Mouse (Mus musculus): ENCODE data around the gene Npsr1. TPM values are rescaled to one million over a fixed set of nuclear protein-coding genes. Genes with fewer than 3 reads are reported as not detected.
A peak's percentile ranks its signal among the peaks of the same experiment; 100 is the strongest.

The Npsr1 gene
- polyA plus RNA-seq, 1 experiment from 2014 or later, result 2.1 TPM

- no peak for DNase-seq (ENCODE audit: low spot score)
Observed at GRCm38 (mm10) chr9:24099631-24100030, 1.8 kb downstream of the Npsr1 start.

GRCm38 (mm10) chr9:24119423-24119822 lies 21.6 kb downstream of the Npsr1 start:
- 44% methylated on average over 4 of the region's 4 CpGs for WGBS
- Histone ChIP-seq H3K4me1 (replicated peaks; ENCODE audit: insufficient read depth, low read length) (no peaks in the 10 kb centered on the region), H3K4me2 (ENCODE audit: low read length) (no peak overlapping the region), H3K27me3 (ENCODE audit: insufficient read depth, low read length) (no peaks in the 10 kb centered on the region), H3K9me3 (replicated peaks; ENCODE audit: low read length) (no peaks in the 10 kb centered on the region), H3K9ac (ENCODE audit: low read depth, low read length) (no peak overlapping the region), H3K36me3 (ENCODE audit: insufficient read depth, low read length) (no peaks in the 10 kb centered on the region), H3K4me3 (replicated peaks; ENCODE audit: low read depth, low read length) (no peak overlapping the region), H3K27ac (no peak overlapping the region)
- ATAC-seq (replicated peaks; ENCODE audit: low FRiP score, low read depth) (peak; percentile 57), DNase-seq (ENCODE audit: low spot score) (peak; percentile 74)
- peak; percentile 83 for TF ChIP-seq CTCF (IDR thresholded peaks at IDR 0.05; ENCODE audit: low read depth)

More at GRCm38 (mm10) chr9:24099631-24100030, 1.8 kb downstream of the Npsr1 start:
- Histone ChIP-seq H3K4me2 (ENCODE audit: low read length) (no peak overlapping the region), H3K36me3 (ENCODE audit: insufficient read depth, low read length) (no peaks in the 10 kb centered on the region), H3K9me3 (replicated peaks; ENCODE audit: low read length) (no peaks in the 10 kb centered on the region), H3K9ac (ENCODE audit: low read depth, low read length) (no peak overlapping the region), H3K4me1 (replicated peaks; ENCODE audit: insufficient read depth, low read length) (no peaks in the 10 kb centered on the region), H3K27me3 (ENCODE audit: insufficient read depth, low read length) (no peaks in the 10 kb centered on the region), H3K27ac (no peak overlapping the region), H3K4me3 (replicated peaks; ENCODE audit: low read depth, low read length) (no peak overlapping the region)
- no peak for ATAC-seq (replicated peaks; ENCODE audit: low FRiP score, low read depth)
- no peak for TF ChIP-seq CTCF (IDR thresholded peaks at IDR 0.05; ENCODE audit: low read depth)
- whole genome bisulfite sequencing, result 83% methylated on average over 4 of the region's 4 CpGs

DNA sequence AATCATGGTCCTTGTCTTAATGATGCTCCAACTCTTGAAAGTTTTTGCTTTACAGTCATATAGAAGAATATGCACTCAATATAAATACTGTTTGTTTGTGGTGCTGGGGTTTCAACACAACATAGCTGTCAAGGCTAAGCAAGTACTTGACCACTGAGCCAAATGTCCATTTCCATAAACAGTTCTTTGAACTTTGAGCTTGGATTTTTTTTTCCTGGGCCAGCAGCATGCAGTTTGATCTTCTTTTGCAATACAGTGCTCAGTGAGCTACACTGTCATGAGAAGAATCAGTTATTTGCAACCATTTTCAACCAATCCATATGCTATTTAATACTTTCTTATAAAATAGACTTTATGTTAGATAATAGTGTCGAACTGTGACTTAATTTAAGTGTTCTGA lies 35.3 kb downstream of the Npsr1 start:
- Histone ChIP-seq H3K4me2 (ENCODE audit: low read length) (no peak overlapping the region), H3K4me1 (replicated peaks; ENCODE audit: insufficient read depth, low read length) (no peaks in the 10 kb centered on the region), H3K9ac (ENCODE audit: low read depth, low read length) (no peak overlapping the region), H3K9me3 (replicated peaks; ENCODE audit: low read length) (no peaks in the 10 kb centered on the region), H3K36me3 (ENCODE audit: insufficient read depth, low read length) (no peaks in the 10 kb centered on the region), H3K27ac (no peak overlapping the region), H3K4me3 (replicated peaks; ENCODE audit: low read depth, low read length) (no peak overlapping the region), H3K27me3 (ENCODE audit: insufficient read depth, low read length) (no peaks in the 10 kb centered on the region)
- no peak for TF ChIP-seq CTCF (IDR thresholded peaks at IDR 0.05; ENCODE audit: low read depth)
- DNase-seq (ENCODE audit: low spot score), result no peak
- ATAC-seq (replicated peaks; ENCODE audit: low FRiP score, low read depth), result no peak
- WGBS, result 83% methylated on average over 1 of the region's 1 CpGs

DNA sequence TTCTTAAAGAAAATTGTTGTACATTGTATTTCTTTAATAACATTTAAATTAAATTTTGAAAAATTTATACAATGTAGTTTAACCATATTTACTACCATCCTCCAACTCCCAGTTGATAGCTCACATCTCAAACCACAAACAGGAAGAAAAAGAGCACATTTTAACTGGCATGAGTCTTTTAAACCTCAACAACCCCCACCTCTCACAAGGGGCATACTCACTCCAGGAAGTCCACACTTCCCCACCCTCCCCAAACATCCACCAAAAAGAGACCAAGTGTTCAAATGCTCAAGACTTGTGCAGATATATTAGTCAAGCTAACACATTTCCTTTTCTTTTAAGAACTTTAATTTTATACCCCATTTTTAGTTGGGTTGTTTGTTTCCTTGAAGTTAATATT lies 38.6 kb downstream of the Npsr1 start:
- Histone ChIP-seq H3K9ac (ENCODE audit: low read depth, low read length) (no peak overlapping the region), H3K27ac (no peak overlapping the region), H3K4me3 (replicated peaks; ENCODE audit: low read depth, low read length) (no peak overlapping the region), H3K4me1 (replicated peaks; ENCODE audit: insufficient read depth, low read length) (no peaks in the 10 kb centered on the region), H3K4me2 (ENCODE audit: low read length) (no peak overlapping the region), H3K27me3 (ENCODE audit: insufficient read depth, low read length) (no peaks in the 10 kb centered on the region), H3K36me3 (ENCODE audit: insufficient read depth, low read length) (no peaks in the 10 kb centered on the region), H3K9me3 (replicated peaks; ENCODE audit: low read length) (no peaks in the 10 kb centered on the region)
- DNase-seq (ENCODE audit: low spot score) (no peak), ATAC-seq (replicated peaks; ENCODE audit: low FRiP score, low read depth) (no peak)
- no peak for TF ChIP-seq CTCF (IDR thresholded peaks at IDR 0.05; ENCODE audit: low read depth)

GRCm38 (mm10) chr9:24144341-24144740 lies 46.5 kb downstream of the Npsr1 start:
- Histone ChIP-seq H3K27me3 (ENCODE audit: insufficient read depth, low read length) (no peaks in the 10 kb centered on the region), H3K4me2 (ENCODE audit: low read length) (no peak overlapping the region), H3K4me3 (replicated peaks; ENCODE audit: low read depth, low read length) (no peak overlapping the region), H3K27ac (no peak overlapping the region), H3K36me3 (ENCODE audit: insufficient read depth, low read length) (no peaks in the 10 kb centered on the region), H3K9ac (ENCODE audit: low read depth, low read length) (no peak overlapping the region), H3K4me1 (replicated peaks; ENCODE audit: insufficient read depth, low read length) (no peaks in the 10 kb centered on the region), H3K9me3 (replicated peaks; ENCODE audit: low read length) (no peaks in the 10 kb centered on the region)
- 95% methylated on average over 2 of the region's 2 CpGs for WGBS
- no peak for TF ChIP-seq CTCF (IDR thresholded peaks at IDR 0.05; ENCODE audit: low read depth)
- DNase-seq (ENCODE audit: low spot score), result no peak
- ATAC-seq (replicated peaks; ENCODE audit: low FRiP score, low read depth), result no peak

DNA sequence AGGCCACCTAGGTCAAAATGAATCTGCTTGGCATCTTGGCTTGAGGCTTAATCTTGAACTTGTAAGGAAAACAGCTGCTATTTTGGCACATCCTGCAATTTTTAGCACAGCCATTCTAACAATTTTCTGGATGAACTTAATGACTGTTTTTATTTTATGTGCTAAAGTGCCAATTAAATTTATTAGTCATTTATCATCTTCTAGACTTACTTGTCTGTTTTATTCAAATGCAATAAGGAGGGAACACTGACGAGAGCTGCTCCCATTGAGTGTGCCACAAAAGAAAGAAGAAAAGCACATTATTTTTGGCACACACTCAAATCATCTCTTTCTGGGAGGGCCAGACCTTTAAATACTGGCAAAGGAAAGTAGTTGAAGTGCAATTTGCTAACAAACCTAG lies 59.4 kb downstream of the Npsr1 start:
- Histone ChIP-seq H3K36me3 (ENCODE audit: insufficient read depth, low read length) (no peaks in the 10 kb centered on the region), H3K27me3 (ENCODE audit: insufficient read depth, low read length) (no peaks in the 10 kb centered on the region), H3K4me2 (ENCODE audit: low read length) (no peak overlapping the region), H3K9me3 (replicated peaks; ENCODE audit: low read length) (no peaks in the 10 kb centered on the region), H3K4me1 (replicated peaks; ENCODE audit: insufficient read depth, low read length) (no peaks in the 10 kb centered on the region), H3K9ac (ENCODE audit: low read depth, low read length) (no peak overlapping the region), H3K27ac (no peak overlapping the region), H3K4me3 (replicated peaks; ENCODE audit: low read depth, low read length) (no peak overlapping the region)
- TF ChIP-seq CTCF (IDR thresholded peaks at IDR 0.05; ENCODE audit: low read depth), result no peak
- ATAC-seq (replicated peaks; ENCODE audit: low FRiP score, low read depth) (no peak), DNase-seq (ENCODE audit: low spot score) (peak; percentile 3)
- 30% methylated on average over 1 of the region's 1 CpGs for WGBS

DNA sequence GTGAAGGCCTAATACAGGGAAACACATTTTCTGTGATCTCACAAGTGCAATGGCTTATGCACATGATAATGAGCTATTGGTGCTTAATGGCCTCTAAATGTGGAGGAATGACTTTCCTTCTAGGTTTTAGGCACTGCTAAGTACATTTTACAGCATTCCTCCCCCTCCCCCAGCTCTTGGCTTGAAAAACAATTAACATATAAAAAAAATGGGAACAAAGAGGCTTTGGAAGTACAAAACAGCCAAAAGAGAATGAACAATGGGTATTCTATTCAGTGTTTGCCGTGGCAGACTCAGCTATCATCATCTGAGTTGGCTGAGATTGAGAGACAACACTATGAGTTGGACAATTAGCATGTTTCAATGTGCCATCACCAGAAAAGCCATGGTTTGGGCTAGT lies 62.6 kb downstream of the Npsr1 start:
- no peak overlapping the region for H3K4me2 ChIP-seq (ENCODE audit: low read length)
- no peaks in the 10 kb centered on the region for H3K27me3 ChIP-seq (ENCODE audit: insufficient read depth, low read length)
- no peak for ATAC-seq (replicated peaks; ENCODE audit: low FRiP score, low read depth)
- no peak for DNase-seq (ENCODE audit: low spot score)
- no peak overlapping the region for H3K27ac ChIP-seq
- no peaks in the 10 kb centered on the region for H3K4me1 ChIP-seq (replicated peaks; ENCODE audit: insufficient read depth, low read length)
- no peak for TF ChIP-seq CTCF (IDR thresholded peaks at IDR 0.05; ENCODE audit: low read depth)
- H3K9ac ChIP-seq (ENCODE audit: low read depth, low read length), result no peak overlapping the region
- no peaks in the 10 kb centered on the region for H3K36me3 ChIP-seq (ENCODE audit: insufficient read depth, low read length)
- no peak overlapping the region for H3K4me3 ChIP-seq (replicated peaks; ENCODE audit: low read depth, low read length)
- H3K9me3 ChIP-seq (replicated peaks; ENCODE audit: low read length), result no peaks in the 10 kb centered on the region
- 22% methylated on average over 1 of the region's 1 CpGs for WGBS
